21 mouse cellular contexts compared by ENCODE assay signal in the genomic region with DNA sequence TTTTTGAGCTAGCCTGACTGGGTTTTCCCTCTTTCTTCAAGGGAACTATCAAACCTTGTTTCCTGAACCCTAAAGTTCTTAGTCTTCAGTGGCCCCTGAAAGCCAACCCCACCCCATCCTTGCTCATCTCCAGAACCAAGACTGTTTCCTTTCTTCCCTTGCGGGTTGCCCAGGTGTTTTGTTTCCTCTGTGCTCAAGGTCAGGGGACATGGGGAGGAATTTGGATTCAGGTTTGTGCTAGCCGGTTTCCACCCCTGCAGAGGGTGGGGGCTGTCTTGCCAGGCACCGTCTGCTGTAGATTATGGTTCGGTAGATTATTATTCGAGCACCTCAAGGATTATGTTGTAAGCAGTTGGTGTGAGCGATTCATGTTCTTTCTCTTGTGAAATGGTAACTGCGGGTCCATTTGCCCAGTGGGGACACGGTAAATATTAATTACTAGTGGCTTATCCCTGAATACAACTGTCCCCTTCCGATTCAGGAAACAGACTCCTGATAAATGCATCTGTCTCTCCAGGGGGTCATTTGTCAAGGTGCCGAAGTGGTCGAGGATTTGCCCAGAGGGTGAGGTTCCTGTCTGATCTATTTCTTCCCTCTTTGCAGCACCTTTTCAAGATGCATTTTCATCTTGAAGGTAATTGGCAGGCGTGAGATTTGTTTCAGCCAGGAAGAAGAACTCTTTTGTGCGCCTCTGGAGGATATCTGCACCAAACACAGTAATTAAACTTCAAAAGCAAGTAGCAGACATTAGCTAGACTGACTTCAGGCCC.
DNase-seq lines count a peak whose midpoint lies in the region; ATAC-seq and TF ChIP-seq lines count a peak whose summit lies in the region.
"Had no signal": no experiment of that assay in that cellular context is flagged by ENCODE, and none has a peak within 500 bp of the region (broad histone marks: within the 10 kb centered on the region; RNA-seq: fewer than 3 reads in every experiment).

No protein-coding gene starts in this region.

- H3K9me3 ChIP-seq in midbrain, embryonic 14.5 days (ENCODE audit: control insufficient read depth, low read length), result peaks cover 3% of the 10 kb centered on the region
- peaks cover 25% of the 10 kb centered on the region for H3K9me3 ChIP-seq in midbrain, embryonic 10.5 days (replicated peaks)
- no peaks in the 10 kb centered on the region for H3K9me3 ChIP-seq in ES-E14 (ENCODE audit: control insufficient read depth, insufficient read depth, low read depth, low read length)
- H3K9me3 ChIP-seq: forebrain, embryonic 15.5 days had no signal

- WGBS in midbrain, embryonic 14.5 days, result 41% methylated on average over 13 of the region's 13 CpGs
- WGBS in midbrain, embryonic 10.5 days, result 85% methylated on average over 13 of the region's 13 CpGs

- H3K36me3 ChIP-seq in midbrain, embryonic 14.5 days (ENCODE audit: control insufficient read depth, insufficient read depth, low read length), result no peaks in the 10 kb centered on the region
- no peaks in the 10 kb centered on the region for H3K36me3 ChIP-seq in midbrain, embryonic 10.5 days
- H3K36me3 ChIP-seq in ES-E14 (ENCODE audit: control insufficient read depth, insufficient read depth, low read length, poor library complexity, severe bottlenecking), result no peaks in the 10 kb centered on the region
- H3K36me3 ChIP-seq: embryonic facial prominence, embryonic 12.5 days; forebrain, embryonic 15.5 days had no signal

- DNase-seq in midbrain, embryonic 14.5 days, result peak; percentile 61
- no peak for DNase-seq in midbrain, embryonic 10.5 days (ENCODE audit: low spot score)
- DNase-seq in ES-CJ7 (ENCODE audit: low read depth, low spot score) (peak; percentile 49), ES-E14 (ENCODE audit: low read depth, low spot score) (peak; percentile 8), ZHBTc4 (ENCODE audit: low read depth, low spot score) (peak; percentile 61)
- no peak for DNase-seq in adrenal gland, adult 2 months
- DNase-seq in left cerebral cortex, adult 11 months (ENCODE audit: low spot score), result no peak
- no peak for DNase-seq in urinary bladder, postnatal 10 days (ENCODE audit: low spot score)
- DNase-seq: adrenal gland, adult 8-10 months; adrenal gland, postnatal 14 days; adrenal gland, postnatal 36 days; cerebellum, adult 11 months; cerebellum, adult 18-20 months; cerebellum, adult 8-10 months; cerebellum, adult 9-11 months; cerebellum, postnatal 14 days; forebrain, postnatal 0 days had no signal

- H3K4me1 ChIP-seq in midbrain, embryonic 14.5 days (ENCODE audit: control insufficient read depth, insufficient read depth, low read length), result no peaks in the 10 kb centered on the region; the same call in 1 of the 2 replicates
- no peaks in the 10 kb centered on the region for H3K4me1 ChIP-seq in midbrain, embryonic 10.5 days
- H3K4me1 ChIP-seq in ES-E14 (ENCODE audit: control insufficient read depth in 2 of 2, insufficient read depth in 2 of 2, low read length in 2 of 2, poor library complexity in 1 of 2), result no peaks in the 10 kb centered on the region; a peak in 1 of 4 replicates
- H3K4me1 ChIP-seq: embryonic facial prominence, embryonic 10.5 days; embryonic facial prominence, embryonic 12.5 days; forebrain, embryonic 15.5 days had no signal

- no peak overlapping the region for H3K4me2 ChIP-seq in midbrain, embryonic 14.5 days (ENCODE audit: low read length)
- H3K4me2 ChIP-seq: embryonic facial prominence, embryonic 12.5 days; forebrain, embryonic 13.5 days; forebrain, embryonic 15.5 days had no signal

- in situ Hi-C loops in ES-E14 (cut with MboI; ENCODE audit: low sequenced_read_pairs in 2 of 2, unreplicated experiment in 2 of 2), result no loop called here

- H3K27ac ChIP-seq in midbrain, embryonic 14.5 days (replicated peaks; ENCODE audit: low read depth, low read length), result no peak overlapping the region
- no peak overlapping the region for H3K27ac ChIP-seq in midbrain, embryonic 10.5 days (replicated peaks)
- no peak overlapping the region; the same call in 1 of the 2 replicates for H3K27ac ChIP-seq in ES-E14 (ENCODE audit: insufficient read depth, low read depth, low read length, poor library complexity, severe bottlenecking)
- H3K27ac ChIP-seq: embryonic facial prominence, embryonic 10.5 days; embryonic facial prominence, embryonic 12.5 days; forebrain, embryonic 13.5 days; forebrain, embryonic 15.5 days had no signal

- H3K9ac ChIP-seq in midbrain, embryonic 14.5 days (replicated peaks; ENCODE audit: low read length), result no peak overlapping the region
- H3K9ac ChIP-seq in ES-E14 (ENCODE audit: insufficient read depth, low read depth, low read length, poor library complexity, severe bottlenecking), result no peak overlapping the region
- H3K9ac ChIP-seq: embryonic facial prominence, embryonic 12.5 days; forebrain, embryonic 13.5 days; forebrain, embryonic 15.5 days; forebrain, postnatal 0 days had no signal

- ATAC-seq in midbrain, embryonic 14.5 days (ENCODE audit: low FRiP score, low TSS enrichment), result no peak
- ATAC-seq: forebrain, embryonic 13.5 days; forebrain, embryonic 15.5 days; forebrain, postnatal 0 days had no signal

- no peaks in the 10 kb centered on the region for H3K27me3 ChIP-seq in midbrain, embryonic 14.5 days (ENCODE audit: control insufficient read depth, insufficient read depth, low read length)
- no peaks in the 10 kb centered on the region for H3K27me3 ChIP-seq in midbrain, embryonic 10.5 days (ENCODE audit: low read depth, poor library complexity, severe bottlenecking)
- H3K27me3 ChIP-seq: embryonic facial prominence, embryonic 12.5 days; forebrain, embryonic 13.5 days; forebrain, embryonic 15.5 days had no signal

- H3K4me3 ChIP-seq in midbrain, embryonic 14.5 days (replicated peaks; ENCODE audit: low read depth, low read length), result no peak overlapping the region
- H3K4me3 ChIP-seq in midbrain, embryonic 10.5 days, result no peak overlapping the region
- no peak overlapping the region for H3K4me3 ChIP-seq in ES-E14 (ENCODE audit: insufficient read depth in 1 of 2, low read depth in 1 of 2, low read length in 2 of 2, poor library complexity in 1 of 2, severe bottlenecking in 1 of 2)
- H3K4me3 ChIP-seq: embryonic facial prominence, embryonic 10.5 days; embryonic facial prominence, embryonic 12.5 days; forebrain, embryonic 13.5 days; forebrain, embryonic 15.5 days had no signal

TF ChIP-seq in ES-E14, 5 proteins besides CTCF, POLR2A, EP300 and RAD21:
- no peak for TF ChIP-seq HCFC1 (IDR thresholded peaks at IDR 0.05; ENCODE audit: borderline replicate concordance, insufficient read depth, low read length)
- TF ChIP-seq CHD2 (IDR thresholded peaks at IDR 0.05; ENCODE audit: low read depth, low read length), result no peak
- no peak for TF ChIP-seq MAFK (IDR thresholded peaks at IDR 0.05; ENCODE audit: insufficient read depth, low read depth, low read length)
- no peak for TF ChIP-seq ZNF384 (IDR thresholded peaks at IDR 0.05; ENCODE audit: low read depth, low read length)
- TF ChIP-seq ZC3H11A (IDR thresholded peaks at IDR 0.05; ENCODE audit: borderline replicate concordance, low read depth, low read length), result no peak

Comparison
In these comparisons a context has a peak if more than half of its experiments do, and no peak if none do; other contexts are left out.
1. DNase-seq: peak in midbrain, embryonic 14.5 days (single experiment), ES-CJ7 (single experiment), ES-E14 (single experiment) and ZHBTc4 (single experiment); none in midbrain, embryonic 10.5 days (single experiment), adrenal gland, adult 2 months (single experiment), left cerebral cortex, adult 11 months (single experiment) and urinary bladder, postnatal 10 days (single experiment).